Mouse (Mus musculus): ENCODE measurements around the gene Fam83d. TPM values are rescaled to one million over a fixed set of nuclear protein-coding genes. Genes with fewer than 3 reads are reported as not detected.
"Not testable (repeated sequence)": the region's sequence is repeated elsewhere in the genome, so short reads cannot be mapped to it uniquely, and the experiment has no call there.

The Fam83d gene
- total RNA-seq (2014; fragmentation: Nextera tagmentation) (6.2 and 9.7 TPM in 2 replicates), total RNA-seq (2017) (3.9 and 7.5 TPM in 2 replicates)

GRCm38 (mm10) chr2:158767742-158768339 is at the start of gene Fam83d:
Gene Fam83d, plus strand, starts transcription at chr2:158768093.
- peak; percentile 92 for ATAC-seq (replicated peaks; ENCODE audit: low FRiP score, low TSS enrichment, poor library complexity, severe bottlenecking)

- ATAC-seq (replicated peaks; ENCODE audit: low FRiP score, low TSS enrichment, poor library complexity, severe bottlenecking) = no peak
Measured at GRCm38 (mm10) chr2:158718816-158719549, 48.9 kb upstream of the Fam83d start.

- ATAC-seq (replicated peaks; ENCODE audit: low FRiP score, low TSS enrichment, poor library complexity, severe bottlenecking) = no peak
Measured at GRCm38 (mm10) chr2:158720715-158721370, 47.0 kb upstream of the Fam83d start.

- ATAC-seq (replicated peaks; ENCODE audit: low FRiP score, low TSS enrichment, poor library complexity, severe bottlenecking) = no peak
Measured at GRCm38 (mm10) chr2:158721481-158721880, 46.4 kb upstream of the Fam83d start.

- no peak for ATAC-seq (replicated peaks; ENCODE audit: low FRiP score, low TSS enrichment, poor library complexity, severe bottlenecking)
Measured at GRCm38 (mm10) chr2:158722135-158722534, 45.8 kb upstream of the Fam83d start.

- peak; percentile 29; the same call in 1 of the 2 replicates for ATAC-seq (replicated peaks; ENCODE audit: low FRiP score, low TSS enrichment, poor library complexity, severe bottlenecking)
Measured at GRCm38 (mm10) chr2:158722991-158723551, 44.8 kb upstream of the Fam83d start.

GRCm38 (mm10) chr2:158723806-158724205 is 44.1 kb upstream of the Fam83d start:
- ATAC-seq (replicated peaks; ENCODE audit: low FRiP score, low TSS enrichment, poor library complexity, severe bottlenecking) = no peak

GRCm38 (mm10) chr2:158726252-158726651 is 41.6 kb upstream of the Fam83d start:
- no peak for ATAC-seq (replicated peaks; ENCODE audit: low FRiP score, low TSS enrichment, poor library complexity, severe bottlenecking)

- ATAC-seq (replicated peaks; ENCODE audit: low FRiP score, low TSS enrichment, poor library complexity, severe bottlenecking) = peak; percentile 52; the same call in 1 of the 2 replicates
Measured at GRCm38 (mm10) chr2:158728061-158728815, 39.7 kb upstream of the Fam83d start.

GRCm38 (mm10) chr2:158730896-158731295 is 37.0 kb upstream of the Fam83d start:
- no peak for ATAC-seq (replicated peaks; ENCODE audit: low FRiP score, low TSS enrichment, poor library complexity, severe bottlenecking)

- no peak for ATAC-seq (replicated peaks; ENCODE audit: low FRiP score, low TSS enrichment, poor library complexity, severe bottlenecking)
Measured at GRCm38 (mm10) chr2:158732521-158732920, 35.4 kb upstream of the Fam83d start.

GRCm38 (mm10) chr2:158733136-158733535 is 34.8 kb upstream of the Fam83d start:
- no peak for ATAC-seq (replicated peaks; ENCODE audit: low FRiP score, low TSS enrichment, poor library complexity, severe bottlenecking)

GRCm38 (mm10) chr2:158733914-158734313 is 34.0 kb upstream of the Fam83d start:
- no peak for ATAC-seq (replicated peaks; ENCODE audit: low FRiP score, low TSS enrichment, poor library complexity, severe bottlenecking)

GRCm38 (mm10) chr2:158734500-158735152 is 33.3 kb upstream of the Fam83d start:
- ATAC-seq (replicated peaks; ENCODE audit: low FRiP score, low TSS enrichment, poor library complexity, severe bottlenecking) = no peak

- no peak for ATAC-seq (replicated peaks; ENCODE audit: low FRiP score, low TSS enrichment, poor library complexity, severe bottlenecking)
Measured at GRCm38 (mm10) chr2:158735340-158735739, 32.6 kb upstream of the Fam83d start.

GRCm38 (mm10) chr2:158736247-158736646 is 31.6 kb upstream of the Fam83d start:
- not testable (repeated sequence) for ATAC-seq (replicated peaks; ENCODE audit: low FRiP score, low TSS enrichment, poor library complexity, severe bottlenecking)

- ATAC-seq (replicated peaks; ENCODE audit: low FRiP score, low TSS enrichment, poor library complexity, severe bottlenecking) = no peak
Measured at GRCm38 (mm10) chr2:158738591-158738990, 29.3 kb upstream of the Fam83d start.

GRCm38 (mm10) chr2:158739113-158739512 is 28.8 kb upstream of the Fam83d start:
- ATAC-seq (replicated peaks; ENCODE audit: low FRiP score, low TSS enrichment, poor library complexity, severe bottlenecking) = no peak

- ATAC-seq (replicated peaks; ENCODE audit: low FRiP score, low TSS enrichment, poor library complexity, severe bottlenecking) = no peak
Measured at GRCm38 (mm10) chr2:158741011-158741501, 26.8 kb upstream of the Fam83d start.
